Mouse (Mus musculus): ENCODE data around the gene Clpb. TPM values are rescaled to one million over a fixed set of nuclear protein-coding genes. Genes with fewer than 3 reads are reported as not detected.
"Not testable (repeated sequence)": the region's sequence is repeated elsewhere in the genome, so short reads cannot be mapped to it uniquely, and the experiment has no call there.

The Clpb gene
- polyA plus RNA-seq, 1 experiment = 7.2 TPM

GRCm38 (mm10) chr7:101624283-101624682 lies 39.1 kb upstream of the Clpb start:
- no peaks in the 10 kb centered on the region for H3K4me1 ChIP-seq (ENCODE audit: control insufficient read depth, insufficient read depth, insufficient read length, low read length)
- no peaks in the 10 kb centered on the region for H3K27me3 ChIP-seq (ENCODE audit: control insufficient read depth, insufficient read depth, low read length)
- TF ChIP-seq POLR2A (IDR thresholded peaks at IDR 0.05; ENCODE audit: low read depth, low read length) (no peak), CTCF (IDR thresholded peaks at IDR 0.05; ENCODE audit: extremely low read depth, insufficient read length, insufficient replicate concordance, low read depth, low read length) (no peak)
- no peaks in the 10 kb centered on the region for H3K36me3 ChIP-seq (ENCODE audit: control insufficient read depth, insufficient read depth, low read length)
- no peak overlapping the region for H3K27ac ChIP-seq (ENCODE audit: insufficient read depth, low read depth, low read length)
- WGBS = 62% methylated on average over 6 of the region's 6 CpGs
- no peak overlapping the region for H3K4me3 ChIP-seq (ENCODE audit: low read depth, low read length)

- not testable (repeated sequence) for H3K36me3 ChIP-seq (ENCODE audit: control insufficient read depth, insufficient read depth, low read length); H3K27ac ChIP-seq (ENCODE audit: insufficient read depth, low read depth, low read length); H3K4me1 ChIP-seq (ENCODE audit: control insufficient read depth, insufficient read depth, insufficient read length, low read length); H3K4me3 ChIP-seq (ENCODE audit: low read depth, low read length); H3K27me3 ChIP-seq (ENCODE audit: control insufficient read depth, insufficient read depth, low read length)
- WGBS = 75% methylated on average over 7 of the region's 7 CpGs
Observed at GRCm38 (mm10) chr7:101627166-101627565, 36.3 kb upstream of the Clpb start.

DNA sequence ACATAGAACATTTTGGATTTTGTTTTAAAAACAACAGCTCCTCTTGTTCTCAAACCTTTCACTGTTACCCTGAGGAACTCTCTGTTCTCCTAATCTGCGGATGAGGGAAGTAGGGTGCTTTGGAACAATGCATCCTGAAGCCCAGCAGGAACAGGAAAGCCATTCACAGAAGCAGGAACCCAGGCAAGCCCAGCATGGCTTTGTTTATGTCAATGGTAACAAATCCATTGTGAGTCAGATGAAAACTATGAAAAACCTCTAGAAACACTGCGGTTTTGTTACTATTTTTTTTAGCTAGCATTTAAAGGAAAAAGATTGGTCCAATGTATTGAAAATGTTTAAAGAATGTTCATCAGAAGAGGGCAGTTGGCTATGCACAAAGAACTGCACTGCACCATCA lies 35.0 kb upstream of the Clpb start:
- H3K4me1 ChIP-seq (ENCODE audit: control insufficient read depth, insufficient read depth, insufficient read length, low read length) = no peaks in the 10 kb centered on the region
- H3K4me3 ChIP-seq (ENCODE audit: low read depth, low read length) = no peak overlapping the region
- H3K36me3 ChIP-seq (ENCODE audit: control insufficient read depth, insufficient read depth, low read length) = no peaks in the 10 kb centered on the region
- no peaks in the 10 kb centered on the region for H3K27me3 ChIP-seq (ENCODE audit: control insufficient read depth, insufficient read depth, low read length)
- 64% methylated on average over 2 of the region's 2 CpGs for WGBS
- no peak overlapping the region for H3K27ac ChIP-seq (ENCODE audit: insufficient read depth, low read depth, low read length)
- TF ChIP-seq CTCF (IDR thresholded peaks at IDR 0.05; ENCODE audit: extremely low read depth, insufficient read length, insufficient replicate concordance, low read depth, low read length) = no peak
- TF ChIP-seq POLR2A (IDR thresholded peaks at IDR 0.05; ENCODE audit: low read depth, low read length) = no peak

- Histone ChIP-seq H3K27ac (ENCODE audit: insufficient read depth, low read depth, low read length) (no peak overlapping the region), H3K4me3 (ENCODE audit: low read depth, low read length) (no peak overlapping the region), H3K4me1 (ENCODE audit: control insufficient read depth, insufficient read depth, insufficient read length, low read length) (no peaks in the 10 kb centered on the region), H3K36me3 (ENCODE audit: control insufficient read depth, insufficient read depth, low read length) (no peaks in the 10 kb centered on the region), H3K27me3 (ENCODE audit: control insufficient read depth, insufficient read depth, low read length) (no peaks in the 10 kb centered on the region)
- 84% methylated on average over 8 of the region's 8 CpGs for WGBS
- no peak for TF ChIP-seq CTCF (IDR thresholded peaks at IDR 0.05; ENCODE audit: extremely low read depth, insufficient read length, insufficient replicate concordance, low read depth, low read length)
- no peak for TF ChIP-seq POLR2A (IDR thresholded peaks at IDR 0.05; ENCODE audit: low read depth, low read length)
Observed at GRCm38 (mm10) chr7:101633629-101634177, 29.7 kb upstream of the Clpb start.

- WGBS = 68% methylated on average over 4 of the region's 4 CpGs
- H3K27ac ChIP-seq (ENCODE audit: insufficient read depth, low read depth, low read length) = no peak overlapping the region
- H3K4me1 ChIP-seq (ENCODE audit: control insufficient read depth, insufficient read depth, insufficient read length, low read length) = no peaks in the 10 kb centered on the region
- H3K36me3 ChIP-seq (ENCODE audit: control insufficient read depth, insufficient read depth, low read length) = no peaks in the 10 kb centered on the region
- no peak overlapping the region for H3K4me3 ChIP-seq (ENCODE audit: low read depth, low read length)
- no peak for TF ChIP-seq POLR2A (IDR thresholded peaks at IDR 0.05; ENCODE audit: low read depth, low read length)
- TF ChIP-seq CTCF (IDR thresholded peaks at IDR 0.05; ENCODE audit: extremely low read depth, insufficient read length, insufficient replicate concordance, low read depth, low read length) = no peak
- H3K27me3 ChIP-seq (ENCODE audit: control insufficient read depth, insufficient read depth, low read length) = no peaks in the 10 kb centered on the region
Observed at GRCm38 (mm10) chr7:101634513-101634912, 28.9 kb upstream of the Clpb start.

GRCm38 (mm10) chr7:101636056-101636455 lies 27.4 kb upstream of the Clpb start:
- 80% methylated on average over 2 of the region's 2 CpGs for WGBS
- H3K27ac ChIP-seq (ENCODE audit: insufficient read depth, low read depth, low read length) = no peak overlapping the region
- TF ChIP-seq CTCF (IDR thresholded peaks at IDR 0.05; ENCODE audit: extremely low read depth, insufficient read length, insufficient replicate concordance, low read depth, low read length) (no peak), POLR2A (IDR thresholded peaks at IDR 0.05; ENCODE audit: low read depth, low read length) (no peak)

GRCm38 (mm10) chr7:101643879-101644278 lies 19.6 kb upstream of the Clpb start:
- TF ChIP-seq CTCF (IDR thresholded peaks at IDR 0.05; ENCODE audit: extremely low read depth, insufficient read length, insufficient replicate concordance, low read depth, low read length) = no peak
- TF ChIP-seq POLR2A (IDR thresholded peaks at IDR 0.05; ENCODE audit: low read depth, low read length) = no peak
- Histone ChIP-seq H3K4me1 (ENCODE audit: control insufficient read depth, insufficient read depth, insufficient read length, low read length) (no peaks in the 10 kb centered on the region), H3K4me3 (ENCODE audit: low read depth, low read length) (no peak overlapping the region), H3K27me3 (ENCODE audit: control insufficient read depth, insufficient read depth, low read length) (no peaks in the 10 kb centered on the region), H3K36me3 (ENCODE audit: control insufficient read depth, insufficient read depth, low read length) (no peaks in the 10 kb centered on the region), H3K27ac (ENCODE audit: insufficient read depth, low read depth, low read length) (no peak overlapping the region)
- WGBS = 79% methylated on average over 3 of the region's 3 CpGs

More at GRCm38 (mm10) chr7:101636056-101636455, 27.4 kb upstream of the Clpb start:
- Histone ChIP-seq H3K4me3 (ENCODE audit: low read depth, low read length) (no peak overlapping the region), H3K27me3 (ENCODE audit: control insufficient read depth, insufficient read depth, low read length) (no peaks in the 10 kb centered on the region), H3K4me1 (ENCODE audit: control insufficient read depth, insufficient read depth, insufficient read length, low read length) (no peaks in the 10 kb centered on the region), H3K36me3 (ENCODE audit: control insufficient read depth, insufficient read depth, low read length) (no peaks in the 10 kb centered on the region)

- WGBS = 91% methylated on average over 9 of the region's 9 CpGs
- TF ChIP-seq CTCF (IDR thresholded peaks at IDR 0.05; ENCODE audit: extremely low read depth, insufficient read length, insufficient replicate concordance, low read depth, low read length) = no peak
- no peak for TF ChIP-seq POLR2A (IDR thresholded peaks at IDR 0.05; ENCODE audit: low read depth, low read length)
Observed at GRCm38 (mm10) chr7:101649729-101650128, 13.7 kb upstream of the Clpb start.

More at GRCm38 (mm10) chr7:101649729-101650128, 13.7 kb upstream of the Clpb start:
- no peaks in the 10 kb centered on the region for H3K27me3 ChIP-seq (ENCODE audit: control insufficient read depth, insufficient read depth, low read length)
- H3K27ac ChIP-seq (ENCODE audit: insufficient read depth, low read depth, low read length) = no peak overlapping the region
- H3K4me1 ChIP-seq (ENCODE audit: control insufficient read depth, insufficient read depth, insufficient read length, low read length) = no peaks in the 10 kb centered on the region
- H3K36me3 ChIP-seq (ENCODE audit: control insufficient read depth, insufficient read depth, low read length) = no peaks in the 10 kb centered on the region
- H3K4me3 ChIP-seq (ENCODE audit: low read depth, low read length) = no peak overlapping the region
